ENCODE assay signal across 8 mouse cellular contexts in the genomic region with DNA sequence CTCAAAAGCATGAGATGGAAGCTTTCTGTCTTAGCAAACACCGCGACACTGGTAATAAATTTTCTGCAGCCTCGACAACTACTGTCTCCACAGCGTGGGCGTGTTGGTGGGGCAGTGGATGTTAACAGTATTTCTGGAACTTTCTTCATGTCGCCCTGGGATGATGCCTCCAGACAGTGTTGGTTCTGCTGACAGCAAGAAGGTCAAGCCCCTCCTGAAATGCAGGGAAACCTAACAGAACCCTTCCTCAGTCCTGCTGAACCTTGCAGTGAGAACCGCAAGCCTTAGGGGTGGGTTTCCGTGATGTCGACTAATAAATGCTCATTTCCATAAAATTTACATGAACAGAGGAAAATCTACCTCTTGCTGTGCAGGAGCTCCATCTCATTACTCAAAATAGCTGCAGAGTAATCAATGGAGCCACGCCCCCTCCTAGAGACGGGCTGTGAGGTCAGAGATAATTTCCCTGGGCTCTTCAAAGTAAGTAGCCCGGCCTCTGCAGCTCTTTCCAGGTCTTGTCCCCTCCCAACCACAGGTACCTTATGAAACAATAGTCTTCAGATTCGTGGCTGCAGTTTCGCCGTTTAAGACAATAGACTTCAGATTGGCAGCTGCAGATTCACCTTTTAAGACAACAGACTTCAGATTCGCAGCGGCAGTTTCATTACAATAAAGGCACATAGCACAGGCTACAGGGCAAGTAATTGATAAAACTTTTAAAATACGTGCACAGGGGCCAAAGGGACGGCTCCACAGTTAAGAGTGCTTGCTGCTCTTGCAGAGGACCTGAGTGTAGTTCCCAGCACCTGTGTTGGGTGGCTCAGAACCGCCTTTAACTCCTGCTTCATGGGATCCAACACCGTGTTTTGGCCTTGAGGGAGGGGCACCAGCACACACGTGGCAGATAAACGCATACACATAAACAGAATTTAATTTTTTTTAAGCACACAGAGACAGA.
DNase-seq lines count a peak whose midpoint lies in the region; ATAC-seq and TF ChIP-seq lines count a peak whose summit lies in the region.
"Had no signal": no experiment of that assay in that cellular context is flagged by ENCODE, and none has a peak within 500 bp of the region (broad histone marks: within the 10 kb centered on the region; RNA-seq: fewer than 3 reads in every experiment).

No protein-coding gene starts in this region.

- H3K9me3 ChIP-seq in forebrain, postnatal 0 days (ENCODE audit: low read length) = no peaks in the 10 kb centered on the region
- no peaks in the 10 kb centered on the region for H3K9me3 ChIP-seq in intestine, embryonic 14.5 days (ENCODE audit: control insufficient read depth, low read length)
- H3K9me3 ChIP-seq in limb, embryonic 12.5 days = no peaks in the 10 kb centered on the region
- H3K9me3 ChIP-seq in midbrain, embryonic 14.5 days (ENCODE audit: control insufficient read depth, low read length) = no peaks in the 10 kb centered on the region

- 50% methylated on average over 23 of the region's 23 CpGs for WGBS in forebrain, postnatal 0 days
- 47% methylated on average over 23 of the region's 23 CpGs for WGBS in intestine, embryonic 14.5 days
- 53% methylated on average over 23 of the region's 23 CpGs for WGBS in limb, embryonic 12.5 days
- WGBS in midbrain, embryonic 14.5 days = 54% methylated on average over 23 of the region's 23 CpGs

- peak; percentile 93 for DNase-seq in ZHBTc4 (ENCODE audit: low read depth, low spot score)
- DNase-seq in cerebellum, adult 18-20 months = peak; percentile 10 to 44
- peak; percentile 87 for DNase-seq in forebrain, postnatal 0 days
- peak; percentile 83 for DNase-seq in intestine, embryonic 14.5 days (ENCODE audit: low spot score)
- DNase-seq in midbrain, embryonic 14.5 days = peak; percentile 91
- peak; percentile 58 for DNase-seq in telencephalon, adult 2 months (ENCODE audit: low read depth, low spot score)

- 0 out of 2 replicates have a peak overlapping the region, but pooled peaks have one; percentile 10 for H3K27ac ChIP-seq in forebrain, postnatal 0 days (ENCODE audit: low read depth, low read length)
- H3K27ac ChIP-seq in intestine, embryonic 14.5 days (ENCODE audit: low read depth) = no peak overlapping the region
- 0 out of 2 replicates have a peak overlapping the region, but pooled peaks have one; percentile 45 for H3K27ac ChIP-seq in limb, embryonic 12.5 days
- peak overlapping the region; percentile 63 for H3K27ac ChIP-seq in midbrain, embryonic 14.5 days (replicated peaks; ENCODE audit: low read depth, low read length)
- H3K27ac ChIP-seq: macrophage had no signal

- H3K4me3 ChIP-seq in forebrain, postnatal 0 days (ENCODE audit: low read depth, low read length) = peak overlapping the region; percentile 32
- peak overlapping the region; percentile 28 for H3K4me3 ChIP-seq in intestine, embryonic 14.5 days (ENCODE audit: low read depth, low read length)
- peak overlapping the region; percentile 34 for H3K4me3 ChIP-seq in limb, embryonic 12.5 days (replicated peaks)
- H3K4me3 ChIP-seq in midbrain, embryonic 14.5 days (replicated peaks; ENCODE audit: low read depth, low read length) = peak overlapping the region; percentile 35

- ATAC-seq in forebrain, postnatal 0 days = peak; percentile 41; the same call in 1 of the 2 replicates
- ATAC-seq in intestine, embryonic 14.5 days (replicated peaks; ENCODE audit: low FRiP score, low TSS enrichment, low read depth) = peak; percentile 77
- ATAC-seq in limb, embryonic 12.5 days (ENCODE audit: insufficient number of reproducible peaks, insufficient read depth, low FRiP score, low TSS enrichment, low read depth) = no peak
- peak; percentile 40; the same call in 1 of the 2 replicates for ATAC-seq in midbrain, embryonic 14.5 days (ENCODE audit: low FRiP score, low TSS enrichment)

- no peaks in the 10 kb centered on the region for H3K36me3 ChIP-seq in forebrain, postnatal 0 days (ENCODE audit: insufficient read depth)
- H3K36me3 ChIP-seq in intestine, embryonic 14.5 days (ENCODE audit: control insufficient read depth, insufficient read depth, low read length) = no peaks in the 10 kb centered on the region
- H3K36me3 ChIP-seq in limb, embryonic 12.5 days = no peaks in the 10 kb centered on the region
- no peaks in the 10 kb centered on the region for H3K36me3 ChIP-seq in midbrain, embryonic 14.5 days (ENCODE audit: control insufficient read depth, insufficient read depth, low read length)

- peak overlapping the region; percentile 39 for H3K9ac ChIP-seq in forebrain, postnatal 0 days
- no peak overlapping the region for H3K9ac ChIP-seq in intestine, embryonic 14.5 days (ENCODE audit: low read length)
- peak overlapping the region; percentile 37; the same call in 1 of the 2 replicates for H3K9ac ChIP-seq in limb, embryonic 12.5 days (replicated peaks)
- H3K9ac ChIP-seq in midbrain, embryonic 14.5 days (replicated peaks; ENCODE audit: low read length) = peak overlapping the region; percentile 49

- H3K4me1 ChIP-seq in forebrain, postnatal 0 days (ENCODE audit: insufficient read depth) = no peaks in the 10 kb centered on the region; the same call in 1 of the 2 replicates
- H3K4me1 ChIP-seq in intestine, embryonic 14.5 days (replicated peaks; ENCODE audit: control insufficient read depth, insufficient read depth, low read length) = peaks cover 24% of the 10 kb centered on the region
- H3K4me1 ChIP-seq in limb, embryonic 12.5 days (replicated peaks) = peaks cover 17% of the 10 kb centered on the region; the same call in 1 of the 2 replicates
- peaks cover 16% of the 10 kb centered on the region; the same call in 1 of the 2 replicates for H3K4me1 ChIP-seq in midbrain, embryonic 14.5 days (ENCODE audit: control insufficient read depth, insufficient read depth, low read length)

- no peaks in the 10 kb centered on the region for H3K27me3 ChIP-seq in forebrain, postnatal 0 days (ENCODE audit: insufficient read depth, low read length)
- H3K27me3 ChIP-seq in intestine, embryonic 14.5 days (replicated peaks; ENCODE audit: control insufficient read depth, insufficient read depth, low read length) = no peaks in the 10 kb centered on the region
- H3K27me3 ChIP-seq in limb, embryonic 12.5 days = no peaks in the 10 kb centered on the region
- no peaks in the 10 kb centered on the region for H3K27me3 ChIP-seq in midbrain, embryonic 14.5 days (ENCODE audit: control insufficient read depth, insufficient read depth, low read length)

- TF ChIP-seq CTCF in forebrain, postnatal 0 days (IDR thresholded peaks at IDR 0.05; ENCODE audit: low read depth) = no peak

- peak overlapping the region; percentile 53 for H3K4me2 ChIP-seq in forebrain, postnatal 0 days (ENCODE audit: low read depth)
- peak overlapping the region; percentile 40 for H3K4me2 ChIP-seq in intestine, embryonic 14.5 days (ENCODE audit: low read length)
- H3K4me2 ChIP-seq in limb, embryonic 12.5 days = peak overlapping the region; percentile 59
- peak overlapping the region; percentile 63 for H3K4me2 ChIP-seq in midbrain, embryonic 14.5 days (ENCODE audit: low read length)

Comparison
In these comparisons a context has a peak if more than half of its experiments do, and no peak if none do; other contexts are left out.
1. DNase-seq: peak in every context shown above with its lines; median percentile 93 in ZHBTc4; 91 in midbrain, embryonic 14.5 days; 87 in forebrain, postnatal 0 days; 83 in intestine, embryonic 14.5 days; 58 in telencephalon, adult 2 months; 27 in cerebellum, adult 18-20 months.